Mouse (Mus musculus): ENCODE results near the gene Mrps27. TPM values are rescaled to one million over a fixed set of nuclear protein-coding genes. Genes with fewer than 3 reads are reported as not detected.

Gene Mrps27
- polyA plus RNA-seq, 1 experiment from 2014 or later = 17.4 TPM

- Histone ChIP-seq H3K27ac (ENCODE audit: low read depth, low read length) (no peak overlapping the region), H3K4me3 (ENCODE audit: low read depth, low read length) (no peak overlapping the region), H3K27me3 (replicated peaks; ENCODE audit: control insufficient read depth, insufficient read depth, low read length) (no peaks in the 10 kb centered on the region), H3K4me1 (replicated peaks; ENCODE audit: control insufficient read depth, insufficient read depth, low read length) (no peaks in the 10 kb centered on the region), H3K9ac (ENCODE audit: low read depth, low read length) (no peak overlapping the region), H3K4me2 (replicated peaks; ENCODE audit: low read depth) (no peak overlapping the region), H3K36me3 (ENCODE audit: control insufficient read depth, insufficient read depth) (no peaks in the 10 kb centered on the region), H3K9me3 (ENCODE audit: control insufficient read depth) (no peaks in the 10 kb centered on the region)
- ATAC-seq = no peak
- 78% methylated on average over 7 of the region's 7 CpGs for WGBS
- no peak for TF ChIP-seq CTCF (IDR thresholded peaks at IDR 0.05; ENCODE audit: low read depth)
Observed at GRCm38 (mm10) chr13:99447002-99447401, 102.4 kb downstream of the Mrps27 start.

GRCm38 (mm10) chr13:99447403-99448199 lies 103.0 kb downstream of the Mrps27 start:
- TF ChIP-seq CTCF (IDR thresholded peaks at IDR 0.05; ENCODE audit: low read depth) = 0 out of 2 replicates have a peak, but pooled peaks have one; percentile 13
- Histone ChIP-seq H3K4me3 (ENCODE audit: low read depth, low read length) (no peak overlapping the region), H3K4me2 (replicated peaks; ENCODE audit: low read depth) (no peak overlapping the region), H3K4me1 (replicated peaks; ENCODE audit: control insufficient read depth, insufficient read depth, low read length) (no peaks in the 10 kb centered on the region), H3K27ac (ENCODE audit: low read depth, low read length) (no peak overlapping the region), H3K36me3 (ENCODE audit: control insufficient read depth, insufficient read depth) (no peaks in the 10 kb centered on the region), H3K9me3 (ENCODE audit: control insufficient read depth) (no peaks in the 10 kb centered on the region), H3K27me3 (replicated peaks; ENCODE audit: control insufficient read depth, insufficient read depth, low read length) (no peaks in the 10 kb centered on the region), H3K9ac (ENCODE audit: low read depth, low read length) (no peak overlapping the region)
- 62% methylated on average over 11 of the region's 11 CpGs for WGBS
- ATAC-seq = no peak

- H3K4me3 ChIP-seq (ENCODE audit: low read depth, low read length) = no peak overlapping the region
- WGBS = 76% methylated on average over 4 of the region's 4 CpGs
- no peaks in the 10 kb centered on the region for H3K9me3 ChIP-seq (ENCODE audit: control insufficient read depth)
- H3K4me1 ChIP-seq (replicated peaks; ENCODE audit: control insufficient read depth, insufficient read depth, low read length) = no peaks in the 10 kb centered on the region
- no peaks in the 10 kb centered on the region for H3K36me3 ChIP-seq (ENCODE audit: control insufficient read depth, insufficient read depth)
- no peak overlapping the region for H3K27ac ChIP-seq (ENCODE audit: low read depth, low read length)
- no peak for TF ChIP-seq CTCF (IDR thresholded peaks at IDR 0.05; ENCODE audit: low read depth)
- no peak overlapping the region for H3K9ac ChIP-seq (ENCODE audit: low read depth, low read length)
- H3K4me2 ChIP-seq (replicated peaks; ENCODE audit: low read depth) = no peak overlapping the region
- no peaks in the 10 kb centered on the region for H3K27me3 ChIP-seq (replicated peaks; ENCODE audit: control insufficient read depth, insufficient read depth, low read length)
- ATAC-seq = no peak
Observed at GRCm38 (mm10) chr13:99448278-99448677, 103.7 kb downstream of the Mrps27 start.

GRCm38 (mm10) chr13:99449547-99449946 lies 105.0 kb downstream of the Mrps27 start:
- no peak overlapping the region for H3K27ac ChIP-seq (ENCODE audit: low read depth, low read length)
- no peak overlapping the region for H3K9ac ChIP-seq (ENCODE audit: low read depth, low read length)
- no peak overlapping the region for H3K4me3 ChIP-seq (ENCODE audit: low read depth, low read length)
- ATAC-seq = no peak
- no peaks in the 10 kb centered on the region for H3K4me1 ChIP-seq (replicated peaks; ENCODE audit: control insufficient read depth, insufficient read depth, low read length)
- H3K4me2 ChIP-seq (replicated peaks; ENCODE audit: low read depth) = no peak overlapping the region
- 74% methylated on average over 4 of the region's 4 CpGs for WGBS
- no peaks in the 10 kb centered on the region for H3K36me3 ChIP-seq (ENCODE audit: control insufficient read depth, insufficient read depth)
- H3K9me3 ChIP-seq (ENCODE audit: control insufficient read depth) = no peaks in the 10 kb centered on the region
- H3K27me3 ChIP-seq (replicated peaks; ENCODE audit: control insufficient read depth, insufficient read depth, low read length) = no peaks in the 10 kb centered on the region
- no peak for TF ChIP-seq CTCF (IDR thresholded peaks at IDR 0.05; ENCODE audit: low read depth)

- H3K4me3 ChIP-seq (ENCODE audit: low read depth, low read length) = no peak overlapping the region
- ATAC-seq = no peak
- no peaks in the 10 kb centered on the region for H3K4me1 ChIP-seq (replicated peaks; ENCODE audit: control insufficient read depth, insufficient read depth, low read length)
- WGBS = 83% methylated on average over 7 of the region's 7 CpGs
- TF ChIP-seq CTCF (IDR thresholded peaks at IDR 0.05; ENCODE audit: low read depth) = no peak
- H3K27me3 ChIP-seq (replicated peaks; ENCODE audit: control insufficient read depth, insufficient read depth, low read length) = no peaks in the 10 kb centered on the region
- H3K27ac ChIP-seq (ENCODE audit: low read depth, low read length) = no peak overlapping the region
- no peaks in the 10 kb centered on the region for H3K9me3 ChIP-seq (ENCODE audit: control insufficient read depth)
- H3K36me3 ChIP-seq (ENCODE audit: control insufficient read depth, insufficient read depth) = no peaks in the 10 kb centered on the region
- H3K4me2 ChIP-seq (replicated peaks; ENCODE audit: low read depth) = no peak overlapping the region
- H3K9ac ChIP-seq (ENCODE audit: low read depth, low read length) = no peak overlapping the region
Observed at GRCm38 (mm10) chr13:99450766-99451165, 106.2 kb downstream of the Mrps27 start.

GRCm38 (mm10) chr13:99451276-99451675 lies 106.7 kb downstream of the Mrps27 start:
- Histone ChIP-seq H3K4me2 (replicated peaks; ENCODE audit: low read depth) (no peak overlapping the region), H3K4me1 (replicated peaks; ENCODE audit: control insufficient read depth, insufficient read depth, low read length) (no peaks in the 10 kb centered on the region), H3K27me3 (replicated peaks; ENCODE audit: control insufficient read depth, insufficient read depth, low read length) (no peaks in the 10 kb centered on the region), H3K9ac (ENCODE audit: low read depth, low read length) (no peak overlapping the region), H3K4me3 (ENCODE audit: low read depth, low read length) (no peak overlapping the region), H3K9me3 (ENCODE audit: control insufficient read depth) (no peaks in the 10 kb centered on the region), H3K27ac (ENCODE audit: low read depth, low read length) (no peak overlapping the region), H3K36me3 (ENCODE audit: control insufficient read depth, insufficient read depth) (no peaks in the 10 kb centered on the region)
- WGBS = 82% methylated on average over 5 of the region's 5 CpGs
- no peak for ATAC-seq
- no peak for TF ChIP-seq CTCF (IDR thresholded peaks at IDR 0.05; ENCODE audit: low read depth)

Data from intestine, postnatal 0 days (tissue).